Mouse (Mus musculus): Measurements from ENCODE around the gene Ly6g6d.

The Ly6g6d gene

GRCm38 (mm10) chr17:35077786-35078233 lies at the start of gene Ly6g6d:
Ly6g6d (minus strand) TSS chr17:35078065.
- peak; percentile 68 for DNase-seq

- peak; percentile 41 for DNase-seq
Observed at GRCm38 (mm10) chr17:35127017-35127416, 49.2 kb upstream of the Ly6g6d start.

- peak; percentile 73 for DNase-seq
Observed at GRCm38 (mm10) chr17:35126206-35126611, 48.3 kb upstream of the Ly6g6d start, which contains the start of gene D17H6S53E. D17H6S53E (plus strand) TSS chr17:35126373.

GRCm38 (mm10) chr17:35125578-35125977 lies 47.7 kb upstream of the Ly6g6d start:
- no peak for DNase-seq

GRCm38 (mm10) chr17:35125081-35125480 lies 47.2 kb upstream of the Ly6g6d start:
- DNase-seq, result peak; percentile 46

- DNase-seq, result peak; percentile 53
Observed at GRCm38 (mm10) chr17:35124261-35124896, 46.5 kb upstream of the Ly6g6d start.

- DNase-seq, result peak; percentile 39
Observed at GRCm38 (mm10) chr17:35123287-35123686, 45.4 kb upstream of the Ly6g6d start.

GRCm38 (mm10) chr17:35121871-35122303 lies 44.0 kb upstream of the Ly6g6d start, which contains the start of gene Csnk2b:
Csnk2b (minus strand) TSS chr17:35122053.
- DNase-seq, result peak; percentile 83

- peak; percentile 99 for DNase-seq
Observed at GRCm38 (mm10) chr17:35121143-35121799, 43.4 kb upstream of the Ly6g6d start, which contains the start of gene Gpank1. Gpank1 (plus strand) TSS chr17:35121455.

- peak; percentile 81 for DNase-seq
Observed at GRCm38 (mm10) chr17:35120745-35121142, 42.9 kb upstream of the Ly6g6d start.

GRCm38 (mm10) chr17:35115046-35116019 lies 37.5 kb upstream of the Ly6g6d start, which contains the start of gene Ly6g5b:
Ly6g5b (minus strand) TSS chr17:35115428.
- DNase-seq, result no peak

GRCm38 (mm10) chr17:35111774-35112173 lies 33.9 kb upstream of the Ly6g6d start:
- no peak for DNase-seq

GRCm38 (mm10) chr17:35108097-35108496 lies 30.2 kb upstream of the Ly6g6d start, which contains the start of gene Ly6g5c:
Ly6g5c (plus strand) TSS chr17:35108279.
- DNase-seq, result peak; percentile 82

- no peak for DNase-seq
Observed at GRCm38 (mm10) chr17:35106522-35106921, 28.7 kb upstream of the Ly6g6d start.

- peak; percentile 78 for DNase-seq
Observed at GRCm38 (mm10) chr17:35105740-35106389, 28.0 kb upstream of the Ly6g6d start.

- DNase-seq, result no peak
Observed at GRCm38 (mm10) chr17:35104754-35105153, 26.9 kb upstream of the Ly6g6d start.

- DNase-seq, result no peak
Observed at GRCm38 (mm10) chr17:35104079-35104478, 26.2 kb upstream of the Ly6g6d start.

GRCm38 (mm10) chr17:35103221-35103690 lies 25.4 kb upstream of the Ly6g6d start:
- no peak for DNase-seq

- no peak for DNase-seq
Observed at GRCm38 (mm10) chr17:35102299-35102698, 24.4 kb upstream of the Ly6g6d start.

GRCm38 (mm10) chr17:35101161-35101560 lies 23.3 kb upstream of the Ly6g6d start:
- DNase-seq, result no peak

GRCm38 (mm10) chr17:35100196-35100765 lies 22.4 kb upstream of the Ly6g6d start:
- DNase-seq, result no peak

Data from cerebellum, adult 11-12 months (tissue).